Mouse (Mus musculus) mouse embryonic stem cell (cell line): ENCODE data around the gene Bpifa5.

ENCODE experiments used
- in situ Hi-C, 2 experiments: fragments of 300-500 bp; cut with MboI; formaldehyde crosslinking; loops; 1 replicate in 1 of 2; 3 replicates in 1 of 2; pipeline ENCODE4 v1.14.3; 2019 to 2020; ENCODE audit warnings: low sequenced_read_pairs in 2 of 2, low pct_unique_long_range_greater_than_20kb in 1 of 2, mixed read lengths in 1 of 2; ENCODE audit not compliant: unreplicated experiment in 1 of 2

Bpifa5 gene

GRCm38 (mm10) chr2:154193994-154194504 lies 31.6 kb downstream of the Bpifa5 start:
- in situ Hi-C loops = no loop called here

- in situ Hi-C loops = no loop called here
Measured at GRCm38 (mm10) chr2:154197036-154197435, 34.6 kb downstream of the Bpifa5 start.

- in situ Hi-C loops = loop anchor here (5.0 to 25.0 kb wide), 3 partner anchors 170 to 383 kb away; partner anchors contain the start of gene Cdk5rap1 (in 1 of the 2)
Measured at GRCm38 (mm10) chr2:154204630-154205029, 42.2 kb downstream of the Bpifa5 start.

GRCm38 (mm10) chr2:154206908-154207307 lies 44.5 kb downstream of the Bpifa5 start:
- in situ Hi-C loops = loop anchor here (5.0 to 25.0 kb wide), 3 partner anchors 168 to 380 kb away; partner anchors contain the start of gene Cdk5rap1 (in 1 of the 2)

GRCm38 (mm10) chr2:154209112-154209511 lies 46.7 kb downstream of the Bpifa5 start:
- in situ Hi-C loops = loop anchor here (5.0 to 25.0 kb wide), 3 partner anchors 166 to 378 kb away; partner anchors contain the start of gene Cdk5rap1 (in 1 of the 2)

- in situ Hi-C loops = loop anchor here in 1 of 2 experiments (25.0 kb wide), 1 partner anchor 376 kb away; no protein-coding TSS in a partner anchor
Measured at GRCm38 (mm10) chr2:154211121-154211520, 48.7 kb downstream of the Bpifa5 start.

- in situ Hi-C loops = loop anchor here in 1 of 2 experiments (25.0 kb wide), 1 partner anchor 375 kb away; no protein-coding TSS in a partner anchor
Measured at GRCm38 (mm10) chr2:154211881-154212280, 49.5 kb downstream of the Bpifa5 start.

- in situ Hi-C loops = loop anchor here (5.0 to 25.0 kb wide), 3 partner anchors 77 to 372 kb away; no protein-coding TSS in a partner anchor
Measured at GRCm38 (mm10) chr2:154215191-154215590, 52.8 kb downstream of the Bpifa5 start.
